Mouse (Mus musculus) liver, postnatal 0 days (tissue): ENCODE measurements around the gene Aff4.

Experiments
- CTCF ChIP-seq: sonication (generic); IDR thresholded peaks from 2 replicates; pipeline ENCODE4 v1.5.1; 2016; ENCODE audit warnings: antibody characterized with exemption, low read depth
- EP300 ChIP-seq: IDR thresholded peaks from 2 replicates; pipeline ENCODE4 v1.6.1; 2016; ENCODE audit warnings: antibody characterized with exemption, low read depth, mild to moderate bottlenecking

GRCm38 (mm10) chr11:53453031-53453430 lies 102.4 kb downstream of the Aff4 start:
- TF ChIP-seq CTCF: no peak
- no peak for TF ChIP-seq EP300
